Mouse (Mus musculus): ENCODE measurements around the gene Ndc1.
"Not testable (repeated sequence)": the region's sequence is repeated elsewhere in the genome, so short reads cannot be mapped to it uniquely, and the experiment has no call there.

Gene Ndc1

DNA sequence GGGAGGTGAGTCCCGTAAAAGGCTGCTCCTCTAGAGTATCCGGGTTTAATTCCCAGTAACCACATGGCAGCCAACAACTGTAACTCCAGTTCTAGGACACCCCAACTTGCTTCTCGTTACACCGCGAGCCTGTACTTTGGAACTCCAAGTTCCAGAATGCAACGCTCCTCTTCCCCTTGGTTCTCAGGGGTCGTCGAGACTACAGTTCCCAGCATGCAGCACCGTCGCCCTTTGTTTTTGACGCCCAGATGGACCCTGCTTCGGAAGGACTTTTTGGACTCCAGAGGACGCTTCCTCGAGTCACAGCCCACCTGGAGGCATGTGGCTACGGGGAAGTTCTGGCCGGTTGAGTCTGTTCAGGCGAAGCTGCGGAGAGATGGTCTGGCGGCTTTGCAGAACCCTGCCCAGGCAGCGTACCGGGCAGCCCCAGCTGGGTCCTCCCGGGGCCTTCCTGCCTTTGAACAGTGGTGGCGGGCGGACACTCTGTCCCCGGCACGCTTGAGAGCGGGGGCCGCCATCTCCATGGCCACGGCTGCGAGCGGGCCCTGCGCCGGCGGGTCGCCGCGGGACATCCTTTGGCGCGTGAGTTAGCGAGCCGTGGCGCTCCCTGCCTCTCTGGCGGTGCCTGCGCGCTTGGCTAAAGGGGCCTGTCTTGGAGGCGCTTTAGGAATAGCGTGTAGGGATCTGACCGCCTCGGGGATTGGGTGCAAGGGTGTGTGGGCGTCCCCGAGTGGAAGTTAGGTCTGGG lies at the start of gene Ndc1:
Gene Ndc1, plus strand, starts transcription at position 218 of the 748 bp plus-strand sequence.
- peak; percentile 95 for DNase-seq (ENCODE audit: low read depth, low spot score)

DNA sequence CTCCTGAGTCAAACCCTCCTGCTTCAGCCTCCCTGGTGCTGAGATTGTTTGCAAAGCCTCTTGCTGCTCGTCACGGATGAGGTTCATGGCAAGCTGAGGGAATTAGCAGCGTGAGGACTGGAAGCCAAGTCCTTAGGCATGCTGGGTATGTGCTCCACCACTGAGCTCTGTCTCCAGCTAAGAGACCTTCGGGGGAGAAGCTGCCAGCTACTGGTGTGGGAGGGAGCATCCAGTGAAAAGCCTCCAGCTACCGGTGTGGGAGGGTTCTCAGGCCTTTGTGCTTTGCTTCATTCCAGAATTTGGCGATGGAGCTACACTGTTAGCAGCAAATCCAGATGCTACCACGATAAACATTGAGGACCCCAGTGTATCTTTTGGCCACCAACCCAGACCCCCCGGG lies 48.9 kb upstream of the Ndc1 start:
- DNase-seq (ENCODE audit: low read depth, low spot score), result no peak

DNA sequence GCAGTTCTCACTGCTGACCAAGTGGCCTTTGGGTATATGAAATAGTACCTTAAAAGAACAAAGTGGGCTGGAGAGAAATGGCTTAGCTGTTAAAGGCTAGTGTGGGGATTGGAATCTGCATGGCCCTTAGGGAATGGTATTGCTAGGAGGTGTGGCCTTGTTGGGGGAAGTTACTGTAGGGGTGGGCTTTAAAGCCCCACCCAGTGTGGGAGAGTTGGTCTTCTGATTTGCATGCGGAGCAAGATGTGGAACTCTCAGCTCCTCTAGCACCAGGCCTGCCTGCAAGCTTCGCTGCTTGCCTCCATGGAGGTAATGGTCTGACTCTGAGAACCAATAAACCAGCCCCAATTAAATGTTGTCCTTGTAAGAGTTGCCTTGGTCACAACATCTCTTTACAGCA lies 46.5 kb upstream of the Ndc1 start:
- peak; percentile 44 for DNase-seq (ENCODE audit: low read depth, low spot score)

DNA sequence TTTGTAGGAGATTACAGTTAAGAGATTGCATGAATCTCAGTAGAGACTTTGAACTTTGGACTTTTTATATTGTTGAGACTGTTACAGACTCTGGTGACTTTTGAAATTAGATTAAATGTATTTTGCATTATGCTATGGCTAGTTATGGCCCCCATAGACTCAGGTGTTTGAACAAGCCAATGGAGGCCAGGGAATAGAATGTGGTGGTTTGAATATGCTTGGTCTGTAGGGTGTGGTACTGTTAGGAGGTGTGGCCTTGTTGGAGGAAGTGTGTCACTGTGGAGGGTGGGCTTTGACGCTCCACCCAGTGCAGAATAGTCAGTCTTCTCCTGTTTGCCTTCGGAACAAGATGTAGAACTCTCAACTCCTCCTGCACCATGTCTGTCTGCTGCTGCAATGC lies 44.5 kb upstream of the Ndc1 start:
- DNase-seq (ENCODE audit: low read depth, low spot score), result no peak

DNA sequence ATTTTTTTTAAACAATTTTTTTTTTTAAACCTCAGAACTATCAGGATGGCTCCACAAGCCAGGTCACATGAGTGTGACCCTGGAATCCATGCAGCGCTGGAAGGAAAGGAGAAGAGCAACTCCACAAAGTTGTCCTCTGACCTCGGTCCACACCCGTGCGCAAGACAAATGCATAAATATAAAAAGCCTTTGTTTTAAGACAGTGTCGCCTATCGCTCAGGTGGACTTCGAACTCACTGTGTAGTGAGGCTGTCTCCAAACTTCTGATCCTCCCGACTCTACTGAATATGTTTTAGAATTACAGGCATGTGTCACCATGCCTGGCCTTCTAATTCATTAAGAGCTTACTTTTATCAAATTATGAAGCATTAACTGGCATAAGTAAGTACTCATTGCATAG lies 39.1 kb upstream of the Ndc1 start:
- DNase-seq (ENCODE audit: low read depth, low spot score), result no peak

DNA sequence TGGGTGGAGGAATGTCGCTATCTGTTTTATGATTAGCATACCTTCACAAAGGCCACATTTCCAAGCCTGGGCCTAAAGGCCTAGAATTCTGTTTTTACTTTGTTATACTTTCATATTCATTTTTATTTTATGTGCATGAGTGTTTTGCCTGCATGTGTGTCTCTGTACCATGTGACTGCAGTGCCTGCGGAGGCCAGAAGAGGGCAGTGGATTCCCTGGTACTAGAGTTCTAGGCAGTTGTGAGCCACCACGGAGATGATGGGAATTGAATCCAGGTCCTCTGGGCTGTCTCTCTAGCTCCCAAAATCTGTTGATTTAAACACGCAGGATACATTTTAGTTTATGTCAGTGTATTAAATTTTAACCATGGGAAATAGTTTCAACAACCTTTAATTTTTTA lies 34.1 kb upstream of the Ndc1 start:
- peak; percentile 27 for DNase-seq (ENCODE audit: low read depth, low spot score)

DNA sequence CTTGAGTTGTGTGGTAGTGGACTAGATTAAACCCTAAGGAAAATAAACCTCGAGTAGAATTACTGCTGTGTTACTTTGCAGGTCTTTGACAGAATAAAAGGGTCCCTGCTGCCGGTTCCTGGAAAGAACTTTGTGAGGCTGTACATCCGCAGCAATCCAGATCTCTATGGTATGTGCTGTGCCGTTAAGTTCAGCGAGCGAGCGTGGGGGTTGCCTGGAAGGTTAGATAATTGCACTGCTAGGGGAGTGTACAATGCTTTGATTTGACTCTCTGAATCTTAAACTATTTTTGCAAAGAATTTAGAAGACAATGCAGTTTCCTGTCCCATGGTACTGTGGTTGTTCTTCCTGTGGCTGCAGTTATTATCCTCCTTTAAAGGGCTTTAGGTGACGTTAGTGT lies 31.2 kb upstream of the Ndc1 start:
- DNase-seq (ENCODE audit: low read depth, low spot score), result no peak

DNA sequence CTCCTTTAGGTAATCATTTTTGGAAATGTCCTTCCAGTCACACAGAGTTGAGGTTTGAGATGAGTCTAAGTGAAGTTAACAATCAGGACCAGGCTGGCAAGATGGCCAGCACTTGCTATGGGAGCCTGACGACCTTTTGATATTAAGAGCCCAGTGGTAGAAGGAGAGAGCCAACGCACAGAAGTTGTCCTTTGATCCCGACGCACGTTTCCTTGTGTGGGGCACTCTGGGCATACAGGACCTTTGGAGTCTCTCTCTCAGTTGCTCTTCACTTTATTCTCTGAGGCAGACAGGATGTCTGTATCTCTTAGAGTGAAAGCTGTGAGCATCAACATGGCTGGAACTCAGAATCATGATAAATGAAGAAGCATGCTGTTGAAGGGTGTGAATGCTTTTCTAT lies 30.1 kb upstream of the Ndc1 start:
- DNase-seq (ENCODE audit: low read depth, low spot score), result no peak

DNA sequence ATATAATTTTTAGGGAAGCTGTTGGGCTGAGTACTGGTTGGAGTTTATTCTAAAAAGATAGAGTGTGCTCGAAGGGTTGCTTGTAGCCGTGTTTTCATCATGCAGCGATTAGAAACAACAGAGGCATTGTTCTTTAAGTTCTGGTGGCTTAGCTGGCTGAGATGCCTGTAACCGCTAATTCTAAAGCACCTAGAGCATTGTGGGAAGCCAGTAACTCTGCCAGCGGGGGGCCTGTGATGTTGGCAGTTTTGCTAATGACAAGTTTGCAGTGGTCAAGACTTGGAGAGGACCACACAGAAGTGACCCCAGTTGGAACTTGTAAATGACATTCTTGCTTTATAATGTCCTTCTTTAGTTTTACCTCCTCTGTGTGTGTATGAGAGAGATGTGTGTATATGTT lies 26.2 kb upstream of the Ndc1 start:
- no peak for DNase-seq (ENCODE audit: low read depth, low spot score)

DNA sequence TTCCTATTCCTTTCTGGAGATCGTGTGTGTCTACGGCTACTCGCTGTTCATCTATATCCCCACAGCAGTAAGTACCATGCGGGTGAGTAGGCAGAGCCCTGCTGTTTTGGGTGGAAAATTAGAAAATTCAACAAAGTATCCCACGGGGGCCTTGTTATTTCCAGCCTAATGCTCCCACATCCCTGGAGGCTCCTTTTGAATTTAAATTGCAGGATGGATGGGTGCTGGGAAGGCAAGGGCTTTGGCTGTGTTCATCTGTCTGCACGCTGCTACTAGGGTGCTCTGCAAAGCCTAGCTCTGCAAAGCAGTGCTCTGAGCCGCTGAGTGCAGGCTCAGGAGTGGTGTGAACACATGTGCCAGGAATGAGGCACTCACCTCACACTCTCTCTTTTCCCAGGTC lies 23.0 kb upstream of the Ndc1 start:
- DNase-seq (ENCODE audit: low read depth, low spot score), result no peak

DNA sequence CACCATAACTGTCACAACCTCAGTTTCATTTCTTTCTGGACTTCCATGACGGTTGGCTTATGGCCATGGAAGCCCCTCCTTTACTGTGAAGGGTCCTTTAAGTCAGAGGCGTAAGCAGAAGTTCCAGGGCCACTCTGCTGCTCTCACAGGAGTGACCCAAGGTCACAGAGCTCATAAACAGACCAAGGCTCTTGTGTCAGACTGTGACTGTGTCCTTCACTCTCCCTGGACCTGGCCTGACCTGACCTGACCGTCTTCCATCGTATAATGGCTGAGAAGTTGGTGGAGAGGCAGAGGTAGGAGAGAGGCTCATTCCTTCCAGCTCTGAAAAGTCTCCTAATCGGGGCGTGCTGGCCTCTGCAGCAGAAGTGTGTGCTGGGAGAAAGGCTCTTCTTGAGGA lies 20.4 kb upstream of the Ndc1 start:
- no peak for DNase-seq (ENCODE audit: low read depth, low spot score)

DNA sequence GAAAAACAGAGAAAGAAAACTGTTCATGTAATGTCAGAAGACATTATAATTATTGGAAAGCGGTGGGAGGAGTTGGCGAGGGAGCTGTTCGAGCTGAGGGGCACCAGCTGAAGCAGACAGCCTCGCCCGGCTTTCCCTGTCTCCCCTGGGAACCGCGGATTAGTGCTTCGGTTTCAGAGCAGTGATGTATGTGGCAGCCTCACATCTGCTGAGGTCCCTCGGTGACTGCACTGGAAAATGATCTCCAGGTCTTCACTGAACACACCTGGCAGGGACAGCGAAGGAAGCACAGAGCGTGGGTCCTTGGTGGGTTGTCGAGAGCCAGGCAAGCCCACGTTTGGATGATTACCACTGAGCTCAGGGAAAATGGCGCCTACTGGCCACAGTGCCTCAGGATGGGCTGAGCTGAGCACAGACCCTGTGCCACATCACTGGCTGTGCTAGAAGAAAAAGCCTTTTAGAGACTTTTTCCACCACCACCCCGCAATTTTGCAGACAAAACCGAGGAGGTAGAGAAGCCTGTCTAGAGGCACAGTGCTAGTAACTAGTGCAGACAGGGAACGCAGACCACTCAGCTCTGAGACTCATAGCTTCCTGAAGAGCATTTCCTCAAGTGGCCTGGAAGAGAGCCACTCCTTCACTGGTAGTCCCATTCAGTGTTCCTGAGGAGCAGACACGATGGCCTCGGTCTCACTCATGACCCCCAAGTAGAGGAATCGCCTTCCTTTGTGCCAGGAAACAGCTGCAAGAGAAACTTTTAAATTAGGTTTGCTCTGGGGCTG lies 18.9 kb upstream of the Ndc1 start:
- DNase-seq (ENCODE audit: low read depth, low spot score), result no peak

DNA sequence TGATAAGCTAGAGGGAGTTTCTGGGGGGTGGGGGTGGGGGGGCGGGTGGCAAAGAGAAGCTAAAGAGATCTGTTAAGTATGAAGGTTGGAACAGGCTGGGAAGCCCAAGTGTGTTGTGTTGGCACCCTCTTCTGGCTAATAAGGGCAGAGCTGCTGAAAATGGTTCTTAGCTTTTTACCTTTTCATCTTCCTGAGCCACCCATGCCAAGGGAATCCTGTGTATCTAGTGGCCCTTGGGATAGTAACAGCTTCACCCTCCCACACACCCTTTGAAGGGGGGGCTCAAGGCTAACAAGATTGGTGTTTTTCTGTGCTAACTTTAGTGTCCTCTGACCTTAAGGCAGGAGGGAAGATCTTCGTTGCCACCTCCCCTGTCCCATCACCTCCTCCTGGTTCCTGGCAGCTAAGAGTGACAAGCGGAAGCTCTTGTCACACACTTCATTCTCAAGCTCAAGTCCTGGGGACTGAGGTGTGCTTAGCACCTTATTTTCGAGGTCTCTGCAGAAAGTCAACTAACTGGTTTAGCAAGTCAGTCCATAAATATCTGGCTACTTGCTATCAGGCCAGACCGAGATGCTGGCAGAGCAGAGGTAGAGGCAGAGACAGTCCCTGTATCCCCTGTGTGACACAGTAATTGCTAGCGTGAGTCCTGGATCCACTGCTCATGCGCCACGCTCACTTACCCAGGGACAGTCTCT lies 18.1 kb upstream of the Ndc1 start:
- DNase-seq (ENCODE audit: low read depth, low spot score), result peak; percentile 46

DNA sequence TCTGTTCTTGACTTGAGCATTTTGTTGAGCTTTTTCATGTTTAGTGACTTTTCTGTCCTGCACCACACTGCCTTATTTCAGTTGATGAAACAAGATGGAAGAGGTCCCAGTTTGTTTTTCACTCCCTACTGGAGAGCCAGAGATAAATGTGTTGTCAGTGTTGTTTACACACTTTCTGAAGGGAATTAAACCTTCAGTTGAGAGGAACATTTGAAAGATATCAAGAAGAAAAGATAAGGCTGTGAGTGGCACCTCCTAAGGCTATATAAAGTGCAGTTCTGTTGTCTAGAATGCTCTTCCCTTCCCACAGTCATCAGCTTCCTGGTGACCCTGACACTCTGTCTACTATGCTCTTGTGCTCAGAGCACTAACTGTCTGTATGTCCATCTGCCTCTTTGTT lies 16.2 kb upstream of the Ndc1 start:
- DNase-seq (ENCODE audit: low read depth, low spot score), result no peak

DNA sequence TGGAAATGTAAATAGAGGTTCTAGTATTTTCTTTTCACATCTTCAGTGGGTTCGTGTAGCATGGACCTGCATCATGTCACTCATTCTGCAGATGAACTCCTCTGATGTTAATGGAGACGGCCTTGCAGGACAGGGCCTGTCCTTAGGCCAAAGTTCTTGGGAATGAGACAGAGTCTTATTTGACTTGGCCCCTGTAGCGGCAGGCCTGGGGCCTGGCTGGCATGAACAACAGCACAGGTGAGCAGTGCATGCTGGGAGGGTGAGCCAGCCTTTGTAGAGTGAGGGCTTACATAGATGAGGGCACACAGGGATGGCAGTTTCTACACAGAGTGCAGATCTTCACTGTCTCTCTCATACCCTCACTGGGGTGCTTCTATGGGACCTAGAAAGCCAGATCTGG lies 14.0 kb upstream of the Ndc1 start:
- DNase-seq (ENCODE audit: low read depth, low spot score), result no peak

DNA sequence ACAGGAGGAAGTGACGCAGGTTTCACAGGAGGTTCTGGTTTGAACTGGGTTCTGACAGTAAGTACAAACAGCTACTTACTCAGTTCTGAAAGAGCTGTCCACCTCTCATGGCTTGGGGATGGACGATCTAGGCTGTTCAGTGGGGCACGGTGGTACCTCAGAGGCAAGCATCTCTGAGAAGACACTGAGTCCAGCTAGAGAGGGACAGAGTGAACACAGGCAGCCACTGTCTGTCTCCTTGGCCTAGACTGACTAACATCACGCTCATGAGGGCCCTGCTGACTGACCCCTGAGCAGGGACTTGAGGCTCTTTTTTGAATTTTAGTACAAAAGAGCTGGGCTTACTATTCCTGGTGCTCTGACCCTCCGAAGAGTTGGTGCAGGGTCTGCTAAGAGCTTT lies 13.5 kb upstream of the Ndc1 start:
- no peak for DNase-seq (ENCODE audit: low read depth, low spot score)

DNA sequence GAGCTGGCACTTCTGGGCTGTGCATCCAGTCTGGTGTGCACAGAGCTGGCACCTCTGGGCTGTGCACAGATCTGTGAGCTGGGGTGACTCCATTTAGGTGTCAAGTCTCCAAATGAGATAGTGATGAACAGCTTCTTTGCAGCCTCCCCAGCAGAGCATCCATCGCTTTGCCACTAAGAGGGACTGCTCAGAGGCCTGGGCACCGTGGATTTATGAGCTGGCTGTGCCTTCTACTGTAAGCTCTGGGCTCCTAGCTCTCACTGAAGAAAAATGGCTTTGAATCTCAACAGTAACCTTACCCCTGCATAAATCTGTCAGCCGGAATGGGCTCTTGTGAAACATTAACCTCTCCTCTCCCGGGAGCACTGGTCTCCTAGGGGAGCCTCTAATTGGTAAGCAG lies 13.0 kb upstream of the Ndc1 start:
- no peak for DNase-seq (ENCODE audit: low read depth, low spot score)

DNA sequence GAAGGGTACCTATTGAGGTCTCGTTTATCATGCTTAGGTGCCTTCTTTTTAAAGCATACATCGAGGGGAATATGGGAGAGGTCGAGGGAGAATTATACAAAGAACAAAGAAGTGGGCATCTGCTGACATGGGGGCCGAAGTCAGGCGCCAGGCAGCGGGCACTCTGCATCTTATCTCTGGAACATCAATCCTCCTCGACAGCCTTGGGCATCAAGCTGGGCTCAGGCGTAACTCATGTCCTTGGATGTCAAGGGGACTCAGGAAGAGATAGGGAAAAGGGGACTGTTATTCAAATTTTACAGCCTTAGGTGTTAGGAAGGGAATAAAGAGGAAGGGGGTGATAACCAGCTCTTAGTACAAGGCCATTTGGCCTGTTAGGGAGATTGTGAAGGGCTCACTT lies 10.4 kb upstream of the Ndc1 start:
- not testable (repeated sequence) for DNase-seq (ENCODE audit: low read depth, low spot score)

DNA sequence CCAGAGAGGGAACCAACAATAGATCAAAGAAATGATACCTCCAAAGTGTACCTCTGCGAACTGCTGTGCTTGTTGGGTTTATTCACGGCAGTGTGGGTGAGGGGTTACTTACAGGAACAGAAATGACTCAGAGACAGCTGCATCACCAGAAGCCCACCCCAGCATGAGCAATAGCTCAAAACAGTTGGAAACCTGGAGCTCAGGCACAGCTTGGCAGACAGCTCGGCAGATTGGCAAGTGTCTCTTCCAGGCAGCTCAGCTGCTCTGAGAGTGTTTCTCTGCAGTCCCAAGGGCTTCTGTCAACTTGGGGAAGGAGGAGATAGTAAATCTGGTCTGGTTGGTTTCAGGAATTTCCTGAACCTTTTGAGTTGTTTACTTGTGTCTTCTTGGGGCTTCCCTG lies 9.1 kb upstream of the Ndc1 start:
- no peak for DNase-seq (ENCODE audit: low read depth, low spot score)

DNA sequence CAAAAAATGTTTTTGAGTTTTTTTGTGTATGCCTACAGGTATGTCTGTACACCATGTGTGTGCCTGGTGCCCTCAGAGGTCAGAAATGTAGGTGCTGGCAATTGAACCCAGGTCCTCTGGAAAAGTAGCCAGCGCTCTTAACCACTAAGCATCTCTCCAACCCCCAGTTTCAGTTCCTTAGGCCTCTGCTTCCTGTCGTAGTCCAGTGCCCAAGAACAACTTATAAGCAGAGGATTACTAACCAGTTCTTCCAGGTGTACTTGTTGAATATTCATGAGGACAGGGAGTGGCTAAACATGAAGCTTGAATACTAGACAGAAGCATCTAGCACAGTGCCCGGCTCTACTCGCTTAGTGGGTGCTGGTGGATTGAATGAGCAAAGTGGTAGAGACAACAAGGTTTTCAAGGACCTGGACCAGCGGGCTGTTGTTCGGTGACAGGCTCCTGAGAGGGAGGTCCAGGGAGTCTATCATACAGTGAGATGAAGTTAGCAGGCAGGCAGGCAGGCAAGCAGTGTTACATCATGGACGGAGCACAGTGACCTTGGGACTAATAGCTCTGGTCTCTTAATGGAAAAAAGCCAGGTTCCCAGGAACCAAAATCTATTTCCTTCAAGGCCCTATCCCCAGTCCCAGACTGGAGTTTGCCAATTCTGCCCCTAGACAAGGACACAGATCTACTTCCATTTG lies 7.0 kb upstream of the Ndc1 start:
- peak; percentile 76 for DNase-seq (ENCODE audit: low read depth, low spot score)

DNA sequence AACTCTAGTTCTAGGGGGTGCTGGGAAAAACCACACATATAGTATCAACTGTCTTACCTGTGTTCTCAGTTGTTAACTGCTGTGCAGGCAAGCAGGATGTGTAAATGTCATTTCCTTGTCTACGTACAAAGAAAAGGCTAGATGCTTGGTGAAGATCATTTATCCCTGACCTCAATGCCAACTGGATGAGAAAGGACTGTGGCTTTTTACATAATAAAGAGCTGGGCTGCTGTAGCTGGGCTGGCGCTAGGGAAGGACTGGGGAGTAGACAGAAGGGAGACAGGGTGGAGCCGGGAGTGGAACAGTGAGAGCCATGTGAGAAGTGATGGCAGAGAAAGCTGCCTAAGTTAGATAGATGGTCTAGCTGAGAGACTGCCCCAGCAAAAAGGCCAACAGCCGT lies 4.8 kb upstream of the Ndc1 start:
- no peak for DNase-seq (ENCODE audit: low read depth, low spot score)

DNA sequence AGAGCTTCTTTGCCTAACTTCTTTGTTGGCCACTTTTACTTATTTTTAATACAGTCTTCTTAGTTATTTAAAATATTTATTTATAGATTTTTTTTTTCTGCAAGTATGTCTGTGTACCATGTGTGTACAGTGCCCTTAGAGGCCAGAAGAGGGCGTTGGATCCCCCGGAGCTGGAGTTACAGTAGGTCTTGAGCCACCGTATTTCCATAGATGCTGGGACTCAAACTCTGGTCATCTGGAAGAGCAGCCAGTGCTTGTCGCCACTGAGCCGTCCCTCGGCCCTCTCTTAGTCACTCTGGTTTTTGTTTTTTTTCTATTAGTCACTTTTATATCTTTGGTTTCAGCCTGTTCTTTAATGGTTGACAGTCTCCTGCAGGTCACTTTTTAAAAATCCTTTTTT lies 4.0 kb upstream of the Ndc1 start:
- peak; percentile 19 for DNase-seq (ENCODE audit: low read depth, low spot score)

Data from A20 (cell line).